Mouse (Mus musculus) MEL (cell line): ENCODE results near the gene Sall1.

Experiments used
- CHD2 ChIP-seq: IDR thresholded peaks from 2 replicates; pipeline ENCODE4 v1.6.1; 2011; ENCODE audit warnings: low read length, improper control_type of control experiment
- CTCF ChIP-seq, 3 experiments: IDR thresholded peaks in 2 of 3; conservative IDR thresholded peaks in 1 of 3; 2 replicates each; pipeline ENCODE4 v1.5.1; 2011 to 2012; ENCODE audit warnings: low read length in 3 of 3, low read depth in 2 of 3, mild to moderate bottlenecking in 2 of 3, improper control_type of control experiment in 1 of 3, inconsistent platforms in 1 of 3, mixed read lengths in 1 of 3, moderate library complexity in 1 of 3; ENCODE audit not compliant: control insufficient read depth in 1 of 3, insufficient read depth in 1 of 3, poor library complexity in 1 of 3, severe bottlenecking in 1 of 3
- EP300 ChIP-seq, 2 experiments: IDR thresholded peaks; 2 replicates each; pipeline ENCODE4 v1.6.1; 2011; ENCODE audit warnings: improper control_type of control experiment in 2 of 2, low read length in 2 of 2, low read depth in 1 of 2, mild to moderate bottlenecking in 1 of 2
- ETS1 ChIP-seq: IDR thresholded peaks from 2 replicates; pipeline ENCODE4 v1.6.1; 2012; ENCODE audit warnings: low read depth, mild to moderate bottlenecking, inconsistent platforms, low read length, improper control_type of control experiment, moderate library complexity
- GATA1 ChIP-seq: IDR thresholded peaks from 2 replicates; pipeline ENCODE4 v1.6.1; 2011; ENCODE audit warnings: low read depth, low read length, improper control_type of control experiment
- HCFC1 ChIP-seq: IDR thresholded peaks from 2 replicates; pipeline ENCODE4 v1.6.1; 2012; ENCODE audit warnings: low read depth, mild to moderate bottlenecking, inconsistent platforms, low read length, improper control_type of control experiment, moderate library complexity
- POLR2A ChIP-seq, 2 experiments: IDR thresholded peaks; 2 replicates each; pipeline ENCODE4 v1.6.1; 2011 to 2012; ENCODE audit warnings: low read length in 2 of 2, mild to moderate bottlenecking in 2 of 2, control low read depth in 1 of 2, improper control_type of control experiment in 1 of 2, low read depth in 1 of 2, moderate library complexity in 1 of 2; ENCODE audit not compliant: control insufficient read depth in 1 of 2, insufficient read depth in 1 of 2, poor library complexity in 1 of 2

DNA sequence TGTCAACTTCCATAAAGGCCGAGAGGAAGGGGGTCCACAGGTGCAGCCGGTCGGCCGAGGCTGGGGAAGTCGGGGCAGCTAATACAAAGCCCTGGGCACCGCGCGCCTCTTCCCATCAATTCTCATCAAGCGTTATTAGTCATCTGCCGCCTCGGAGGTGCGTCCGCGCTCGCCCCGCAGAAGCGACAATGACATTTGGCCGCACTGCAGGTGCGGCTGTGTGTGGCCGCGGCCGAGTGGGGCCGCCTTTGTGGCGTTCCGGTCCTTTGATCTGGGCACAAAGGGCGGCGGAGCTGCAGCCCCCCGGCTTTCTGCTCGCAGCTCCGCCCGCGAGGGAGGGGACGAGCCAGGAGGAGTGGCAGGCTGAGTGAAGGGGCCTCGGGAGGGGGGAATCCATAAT is 37.5 kb downstream of the Sall1 start:
- no peak for TF ChIP-seq POLR2A (IDR thresholded peaks at IDR 0.05; ENCODE audit: control insufficient read depth in 1 of 2, insufficient read depth in 1 of 2, low read depth in 1 of 2, low read length in 2 of 2, poor library complexity in 1 of 2)
- TF ChIP-seq CTCF (IDR thresholded peaks at IDR 0.05 in 2 of 3, conservative IDR thresholded peaks at IDR 0.05 in 1 of 3; ENCODE audit: control insufficient read depth in 1 of 3, insufficient read depth in 1 of 3, low read depth in 2 of 3, low read length in 3 of 3, poor library complexity in 1 of 3, severe bottlenecking in 1 of 3), result no peak
- TF ChIP-seq EP300 (IDR thresholded peaks at IDR 0.05; ENCODE audit: low read depth in 1 of 2, low read length in 2 of 2), result no peak
- TF ChIP-seq ETS1, result no peak
- TF ChIP-seq GATA1, result no peak
- no peak for TF ChIP-seq HCFC1
- TF ChIP-seq CHD2, result no peak
